Mouse (Mus musculus) hindbrain, postnatal 0 days (tissue): ENCODE measurements around the gene Azin2. TPM values are rescaled to one million over a fixed set of nuclear protein-coding genes. Genes with fewer than 3 reads are reported as not detected.

Source experiments
- ATAC-seq: fragments of 200-750 bp; cut with Nextera tagmentation; 2 replicates; pipeline ENCODE4 v1.8.0; 2017; ENCODE audit warnings: mild to moderate bottlenecking, moderate TSS enrichment, moderate library complexity
- DNase-seq: peaks from one replicate; pipeline ENCODE4 v3.0.0-alpha.2; 2015; ENCODE audit warnings: low spot score
- H3K27ac ChIP-seq: fragments of 300-500 bp; sonication (generic); 2 replicates; pipeline ENCODE4 v1.5.1; 2014; ENCODE audit warnings: mild to moderate bottlenecking
- H3K27me3 ChIP-seq: fragments of 300-500 bp; sonication (generic); 2 replicates; pipeline ENCODE4 v1.6.1; 2014; ENCODE audit warnings: low read length, mixed read lengths; ENCODE audit not compliant: insufficient read depth
- H3K36me3 ChIP-seq: fragments of 300-500 bp; sonication (generic); 2 replicates; pipeline ENCODE4 v1.6.1; 2014; ENCODE audit warnings: low read length, mixed read lengths; ENCODE audit not compliant: insufficient read depth
- H3K4me1 ChIP-seq: fragments of 300-500 bp; sonication (generic); 2 replicates; pipeline ENCODE4 v1.6.1; 2014; ENCODE audit warnings: antibody characterized with exemption, low read length, mixed read lengths; ENCODE audit not compliant: insufficient read depth
- H3K4me2 ChIP-seq: fragments of 300-500 bp; sonication (generic); 2 replicates; pipeline ENCODE4 v1.6.1; 2014; ENCODE audit warnings: low read depth, mild to moderate bottlenecking, low read length, moderate library complexity, mixed read lengths
- H3K4me3 ChIP-seq: fragments of 300-500 bp; sonication (generic); 2 replicates; pipeline ENCODE4 v1.5.1; 2014; ENCODE audit warnings: low read length
- H3K9ac ChIP-seq: fragments of 300-500 bp; sonication (generic); replicated peaks from 2 replicates; pipeline ENCODE4 v1.6.1; 2014; ENCODE audit warnings: mild to moderate bottlenecking, low read length, moderate library complexity, mixed read lengths
- H3K9me3 ChIP-seq: fragments of 300-500 bp; sonication (generic); 2 replicates; pipeline ENCODE4 v1.6.1; 2016; ENCODE audit warnings: low read length, mixed read lengths
- CTCF ChIP-seq: IDR thresholded peaks from 2 replicates; pipeline ENCODE4 v1.5.1; 2016; ENCODE audit warnings: antibody characterized with exemption, control low read depth, low read depth
- WGBS: fragments of 180-500 bp; shearing (Covaris S2); extraction: QIAGEN DNeasy Blood & Tissue Kit; methylation state at CpG from one replicate; pipeline ENCODE4 v1.1.7; 2014; 5-methylcytosine and 5-hydroxymethylcytosine counted together
- polyA plus RNA-seq: library from polyadenylated mRNA; unstranded; fragments of >200 nt; fragmentation: Nextera tagmentation; extraction: Ambion mirVana; gene quantifications from 2 replicates; pipeline ENCODE4 v1.2.1, GENCODE M21; 2015
- total RNA-seq: library from RNA; depleted of rRNA; stranded (reverse); fragments of >200 nt; gene quantifications from 2 replicates; pipeline ENCODE4 v1.2.3, GENCODE M21; 2014

The Azin2 gene
- total and polyA plus RNA-seq, 2 experiments from 2014 or later = 32.7 to 32.9 TPM

GRCm38 (mm10) chr4:128904035-128904800, 58.0 kb downstream of the Azin2 start:
- Histone ChIP-seq H3K9ac (no peak overlapping the region; the same call in 1 of the 2 replicates), H3K27me3 (no peaks in the 10 kb centered on the region), H3K4me1 (peaks cover 8% of the 10 kb centered on the region), H3K27ac (0 out of 2 replicates have a peak overlapping the region, but pooled peaks have one; percentile 20), H3K4me3 (no peak overlapping the region), H3K4me2 (no peak overlapping the region), H3K9me3 (no peaks in the 10 kb centered on the region), H3K36me3 (peaks cover 21% of the 10 kb centered on the region; the same call in 1 of the 2 replicates)
- no peak for TF ChIP-seq CTCF
- ATAC-seq (no peak), DNase-seq (peak; percentile 56)
- 49% methylated on average over 8 of the region's 8 CpGs for WGBS

- 82% methylated on average over 8 of the region's 8 CpGs for WGBS
- Histone ChIP-seq H3K4me1 (peaks cover 19% of the 10 kb centered on the region), H3K4me3 (no peak overlapping the region), H3K9ac (no peak overlapping the region), H3K27ac (no peak overlapping the region), H3K9me3 (no peaks in the 10 kb centered on the region), H3K27me3 (no peaks in the 10 kb centered on the region), H3K36me3 (peaks cover 20% of the 10 kb centered on the region; the same call in 1 of the 2 replicates), H3K4me2 (no peak overlapping the region)
- no peak for TF ChIP-seq CTCF
- no peak for ATAC-seq
- no peak for DNase-seq
Measured at GRCm38 (mm10) chr4:128902390-128902789, 59.9 kb downstream of the Azin2 start.

GRCm38 (mm10) chr4:128900484-128900883, 61.8 kb downstream of the Azin2 start:
- peaks cover 20% of the 10 kb centered on the region; the same call in 1 of the 2 replicates for H3K36me3 ChIP-seq
- peak overlapping the region; percentile 84; the same call in 1 of the 2 replicates for H3K27ac ChIP-seq
- no peak for TF ChIP-seq CTCF
- peaks cover 19% of the 10 kb centered on the region for H3K4me1 ChIP-seq
- H3K9ac ChIP-seq = no peak overlapping the region
- 81% methylated on average over 14 of the region's 14 CpGs for WGBS
- no peaks in the 10 kb centered on the region for H3K27me3 ChIP-seq
- H3K4me2 ChIP-seq = no peak overlapping the region
- no peaks in the 10 kb centered on the region for H3K9me3 ChIP-seq
- H3K4me3 ChIP-seq = no peak overlapping the region
- DNase-seq = no peak
- ATAC-seq = no peak

GRCm38 (mm10) chr4:128899332-128899731, 62.9 kb downstream of the Azin2 start:
- peak overlapping the region; percentile 84 for H3K27ac ChIP-seq
- DNase-seq (peak; percentile 94), ATAC-seq (peak; percentile 90)
- H3K9me3 ChIP-seq = no peaks in the 10 kb centered on the region
- peak; percentile 40; the same call in 1 of the 2 replicates for TF ChIP-seq CTCF
- no peak overlapping the region for H3K4me2 ChIP-seq
- H3K4me3 ChIP-seq = no peak overlapping the region
- 1% methylated on average over 6 of the region's 6 CpGs for WGBS
- H3K9ac ChIP-seq = peak overlapping the region; percentile 47
- peaks cover 20% of the 10 kb centered on the region; the same call in 1 of the 2 replicates for H3K36me3 ChIP-seq
- peaks cover 19% of the 10 kb centered on the region for H3K4me1 ChIP-seq
- no peaks in the 10 kb centered on the region for H3K27me3 ChIP-seq

GRCm38 (mm10) chr4:128897911-128898421, 64.3 kb downstream of the Azin2 start:
- ATAC-seq (no peak), DNase-seq (no peak)
- H3K9ac ChIP-seq = no peak overlapping the region
- peaks cover 14% of the 10 kb centered on the region; the same call in 1 of the 2 replicates for H3K36me3 ChIP-seq
- peaks cover 19% of the 10 kb centered on the region for H3K4me1 ChIP-seq
- no peaks in the 10 kb centered on the region for H3K27me3 ChIP-seq
- no peaks in the 10 kb centered on the region for H3K9me3 ChIP-seq
- 0 out of 2 replicates have a peak, but pooled peaks have one; percentile 2 for TF ChIP-seq CTCF
- H3K27ac ChIP-seq = peak overlapping the region; percentile 84
- no peak overlapping the region for H3K4me3 ChIP-seq
- H3K4me2 ChIP-seq = no peak overlapping the region
- WGBS = 29% methylated on average over 6 of the region's 7 CpGs

GRCm38 (mm10) chr4:128896667-128897066, 65.6 kb downstream of the Azin2 start:
- Histone ChIP-seq H3K4me1 (peaks cover 27% of the 10 kb centered on the region), H3K9ac (no peak overlapping the region), H3K36me3 (peaks cover 3% of the 10 kb centered on the region; the same call in 1 of the 2 replicates), H3K27ac (no peak overlapping the region), H3K27me3 (no peaks in the 10 kb centered on the region), H3K4me2 (no peak overlapping the region), H3K4me3 (no peak overlapping the region), H3K9me3 (no peaks in the 10 kb centered on the region)
- no peak for TF ChIP-seq CTCF
- ATAC-seq = no peak
- 94% methylated on average over 10 of the region's 10 CpGs for WGBS
- DNase-seq = no peak
